Mouse (Mus musculus): Measurements from ENCODE around the gene Birc7.
A peak's percentile ranks its signal among the peaks of the same experiment; 100 is the strongest.

Gene Birc7

DNA sequence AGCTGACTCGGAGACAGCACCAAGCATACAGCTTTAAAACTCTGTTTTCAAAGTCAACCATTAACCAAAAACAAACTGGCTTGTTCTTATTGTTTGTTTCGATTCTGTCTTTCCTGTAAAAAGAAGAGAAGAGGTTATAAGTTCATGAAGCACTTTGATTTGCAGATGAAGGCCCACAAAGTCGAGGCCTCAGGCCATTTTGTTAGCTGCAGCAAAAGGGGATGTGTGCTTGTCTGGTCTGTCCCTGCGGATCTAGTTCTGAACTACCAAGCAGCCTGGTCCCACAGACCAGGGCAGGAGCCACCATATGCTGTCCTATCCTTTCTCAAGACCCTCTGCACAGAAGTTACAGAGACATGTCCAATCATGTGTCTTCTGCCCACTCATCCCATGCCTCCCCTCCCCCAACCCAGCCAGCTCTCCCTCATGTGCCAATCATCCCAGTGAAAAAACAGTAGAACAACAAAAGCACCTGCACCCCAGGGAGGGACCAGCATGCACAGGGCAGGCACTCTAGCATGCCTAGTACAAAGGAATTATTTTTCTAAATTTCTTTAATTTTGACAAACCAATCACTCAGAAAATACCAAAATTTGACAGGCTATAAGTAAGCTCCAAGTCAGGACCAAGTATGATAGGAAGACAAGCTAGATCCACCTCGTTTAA is 23.1 kb upstream of the Birc7 start:
- DNase-seq, result no peak

DNA sequence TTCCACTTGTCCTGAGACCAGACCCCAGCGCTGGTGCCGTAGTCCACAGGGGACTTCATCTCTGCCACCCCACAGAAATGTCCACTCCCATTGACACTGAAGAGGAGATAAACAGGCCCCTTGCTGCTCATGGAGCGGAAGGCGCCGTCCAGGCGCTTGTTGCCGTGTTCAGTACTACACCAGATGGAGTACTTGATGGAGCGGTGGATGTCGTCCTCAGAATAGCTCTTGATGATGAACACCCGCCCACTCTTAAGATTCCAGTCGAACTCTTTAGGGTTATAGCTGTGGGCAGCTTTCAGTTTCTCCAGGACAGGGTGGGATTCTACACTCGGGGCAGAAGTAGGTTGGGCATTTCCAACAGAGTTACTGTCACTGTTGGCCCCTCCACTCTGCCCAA is 17.9 kb upstream of the Birc7 start:
- no peak for DNase-seq

GRCm38 (mm10) chr2:180915886-180916433 is 12.9 kb upstream of the Birc7 start:
- DNase-seq, result no peak

DNA sequence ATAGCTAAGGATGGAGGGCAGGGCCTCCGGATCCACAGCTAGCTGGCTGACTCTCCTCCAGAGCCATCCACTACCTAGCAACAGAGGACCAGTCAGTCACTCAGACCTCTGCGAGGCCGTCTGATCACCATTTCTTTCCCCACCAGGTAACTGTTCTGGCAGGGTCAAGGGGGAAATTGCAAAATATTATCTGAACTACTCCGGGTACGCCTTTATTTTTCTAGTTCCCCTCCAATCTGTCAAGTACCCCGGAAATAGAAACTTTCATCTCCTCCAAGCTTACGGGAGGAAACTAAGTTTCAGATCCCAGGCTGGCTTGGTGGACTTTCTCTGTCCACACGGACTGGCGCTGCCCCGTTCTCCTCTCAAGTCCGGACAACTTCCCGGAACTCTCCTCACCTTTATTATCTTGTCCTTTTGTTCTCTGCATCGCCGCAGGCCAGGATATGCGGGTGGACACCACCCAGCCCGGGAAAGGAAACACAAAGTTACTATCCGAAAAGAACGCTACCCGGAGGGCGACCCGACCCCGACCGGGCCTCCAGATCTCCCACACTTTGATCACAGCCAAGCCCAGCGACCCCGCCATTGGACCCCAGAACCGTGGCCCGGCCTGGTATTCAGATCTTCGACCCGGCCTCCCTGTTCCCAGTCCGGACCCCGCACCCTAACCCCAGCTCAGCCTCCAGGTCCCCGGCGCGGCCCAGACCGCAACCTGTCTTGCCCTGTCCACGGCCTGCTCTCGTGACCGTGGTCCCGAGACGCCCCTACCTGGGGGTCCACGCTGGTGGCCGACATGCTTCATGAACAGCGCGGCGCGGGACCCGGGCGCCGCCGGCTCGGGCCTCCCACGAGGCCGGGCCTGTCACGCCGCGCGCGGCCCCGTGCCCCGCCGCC is 8.7 kb upstream of the Birc7 start:
- no peak for DNase-seq

GRCm38 (mm10) chr2:180920810-180921400 is 7.9 kb upstream of the Birc7 start, which contains the start of gene Ythdf1:
Gene Ythdf1, minus strand, starts transcription at chr2:180920949.
- DNase-seq, result peak; percentile 99

DNA sequence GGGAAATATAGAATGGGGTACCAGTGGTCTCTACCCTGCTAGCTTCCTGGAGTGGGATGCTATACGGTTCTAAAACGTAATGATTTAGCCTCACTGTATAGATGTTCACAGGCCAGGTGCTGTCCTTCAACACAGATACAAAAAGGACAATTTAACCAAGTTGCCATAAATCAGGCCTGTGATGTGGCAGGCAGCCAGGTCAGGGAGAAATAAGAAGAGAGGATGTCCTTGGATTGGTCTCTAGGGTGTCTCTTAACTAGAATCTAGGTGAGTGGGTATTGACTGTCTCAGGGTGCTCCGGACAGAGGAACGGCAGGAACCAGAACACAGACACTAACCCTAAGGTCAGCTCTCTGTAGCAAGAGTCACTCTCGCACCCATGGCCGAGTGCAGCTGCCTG is 6.1 kb upstream of the Birc7 start:
- no peak for DNase-seq

- peak; percentile 81 for DNase-seq
These were observed 3.6 kb upstream of the Birc7 start for GRCm38 (mm10) chr2:180925176-180925575.

- peak; percentile 16 for DNase-seq
These were observed 3.6 kb downstream of the Birc7 start for GRCm38 (mm10) chr2:180932418-180932817.

GRCm38 (mm10) chr2:180940187-180940586 is 11.4 kb downstream of the Birc7 start:
- DNase-seq, result no peak

DNA sequence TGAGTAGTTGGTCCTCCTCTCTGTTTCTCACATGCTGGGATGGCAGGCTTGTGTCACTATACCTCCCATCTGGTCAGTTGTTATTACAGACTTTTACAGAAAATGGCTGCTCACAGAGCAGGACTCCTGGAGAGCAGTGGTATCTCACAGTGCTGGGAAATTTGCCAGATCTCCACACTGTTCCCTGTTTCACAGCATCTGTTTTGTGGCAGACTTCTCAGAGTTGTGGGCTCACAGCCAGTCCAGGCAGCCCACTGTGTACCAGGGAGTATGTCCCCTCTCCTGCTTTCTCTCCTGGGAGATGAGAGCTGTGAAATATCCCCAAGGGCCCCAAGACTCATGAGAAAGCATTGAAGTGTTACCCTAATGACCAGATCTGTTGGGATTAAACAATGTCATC is 13.0 kb downstream of the Birc7 start:
- DNase-seq, result no peak

DNA sequence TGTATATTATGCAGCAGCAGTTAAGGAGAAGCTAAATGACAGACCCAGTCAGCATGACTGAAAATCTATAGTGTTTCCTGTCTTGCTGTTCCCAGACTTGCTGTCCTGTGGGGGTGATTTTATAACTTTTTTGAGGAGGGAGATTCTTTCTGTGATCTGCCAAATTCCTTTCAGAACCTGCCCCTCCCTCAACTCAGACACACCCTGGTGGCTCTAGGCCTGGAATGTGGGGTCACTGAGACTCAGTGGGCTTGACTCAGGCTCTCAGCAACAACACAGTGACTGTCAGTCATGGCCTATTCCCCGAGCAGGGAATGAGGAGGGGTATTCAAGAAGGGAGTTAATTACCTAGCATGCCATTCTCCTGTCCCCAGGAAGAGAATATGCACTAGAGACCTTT is 21.1 kb downstream of the Birc7 start:
- DNase-seq, result no peak

GRCm38 (mm10) chr2:180952731-180953171 is 23.9 kb downstream of the Birc7 start:
- DNase-seq, result peak; percentile 66

DNA sequence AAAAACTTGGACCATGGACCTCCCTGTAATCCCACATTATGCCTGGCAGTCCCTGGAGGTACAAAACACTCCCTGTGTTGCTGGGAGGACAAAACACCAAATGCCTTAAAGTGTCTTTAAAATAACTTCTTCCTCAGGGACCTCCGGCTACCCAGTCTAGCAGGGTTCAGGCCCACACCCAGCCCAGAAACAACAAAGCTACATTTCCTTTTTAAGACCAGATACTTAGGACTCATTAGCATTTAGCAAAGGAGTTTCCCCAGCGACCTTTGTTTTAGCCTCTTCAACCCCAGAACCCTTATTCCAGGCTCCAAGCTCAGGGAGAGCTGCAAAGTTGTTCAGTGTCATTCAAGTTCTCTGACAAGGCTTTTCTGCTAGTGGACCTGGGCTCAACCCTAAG is 24.8 kb downstream of the Birc7 start:
- DNase-seq, result no peak

GRCm38 (mm10) chr2:180954061-180955047 is 25.5 kb downstream of the Birc7 start, which contains the start of gene Nkain4:
Gene Nkain4, minus strand, starts transcription at chr2:180954699.
- DNase-seq, result peak; percentile 95

- no peak for DNase-seq
These were observed 30.8 kb downstream of the Birc7 start for GRCm38 (mm10) chr2:180959605-180960004.

DNA sequence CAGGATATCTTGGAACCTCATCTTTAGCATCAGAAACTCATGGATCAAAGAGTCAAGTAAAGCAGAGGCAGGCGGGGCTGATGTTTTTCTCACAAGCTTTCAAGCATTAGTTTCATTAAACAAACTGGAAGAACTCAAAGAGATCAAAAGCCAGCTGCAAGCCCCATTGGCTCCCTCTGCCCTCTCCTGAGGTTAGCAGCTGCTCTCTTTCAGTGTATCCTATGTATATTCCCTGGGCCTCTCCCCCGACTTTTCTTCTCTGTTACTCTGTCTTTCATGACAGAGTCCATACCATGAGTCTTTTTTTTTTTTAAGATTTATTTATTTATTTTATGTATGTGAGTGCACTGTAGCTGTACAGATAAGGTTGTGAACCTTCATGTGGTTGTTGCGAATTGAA is 31.4 kb downstream of the Birc7 start:
- DNase-seq, result no peak

- no peak for DNase-seq
These were observed 33.9 kb downstream of the Birc7 start for GRCm38 (mm10) chr2:180962616-180963308.

DNA sequence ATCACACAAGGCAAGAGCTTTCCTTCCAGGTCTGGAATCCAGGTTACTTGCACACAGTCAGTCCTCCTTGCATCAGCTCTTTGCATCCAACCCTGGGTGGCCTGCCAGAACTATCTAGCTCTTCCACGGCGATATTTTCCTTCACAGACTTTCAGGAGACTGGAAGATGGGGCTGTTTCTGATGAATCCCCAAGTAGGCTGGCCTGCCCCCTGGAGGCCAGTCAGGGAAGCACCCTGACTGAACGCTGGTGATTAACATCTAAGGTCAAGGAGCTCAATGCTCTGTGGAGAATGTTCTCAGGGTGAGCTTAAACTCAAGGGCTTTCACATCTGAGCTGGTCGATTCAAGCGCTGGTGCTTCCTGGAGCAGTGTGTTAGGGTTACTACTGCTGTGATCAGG is 35.1 kb downstream of the Birc7 start:
- peak; percentile 82 for DNase-seq

DNA sequence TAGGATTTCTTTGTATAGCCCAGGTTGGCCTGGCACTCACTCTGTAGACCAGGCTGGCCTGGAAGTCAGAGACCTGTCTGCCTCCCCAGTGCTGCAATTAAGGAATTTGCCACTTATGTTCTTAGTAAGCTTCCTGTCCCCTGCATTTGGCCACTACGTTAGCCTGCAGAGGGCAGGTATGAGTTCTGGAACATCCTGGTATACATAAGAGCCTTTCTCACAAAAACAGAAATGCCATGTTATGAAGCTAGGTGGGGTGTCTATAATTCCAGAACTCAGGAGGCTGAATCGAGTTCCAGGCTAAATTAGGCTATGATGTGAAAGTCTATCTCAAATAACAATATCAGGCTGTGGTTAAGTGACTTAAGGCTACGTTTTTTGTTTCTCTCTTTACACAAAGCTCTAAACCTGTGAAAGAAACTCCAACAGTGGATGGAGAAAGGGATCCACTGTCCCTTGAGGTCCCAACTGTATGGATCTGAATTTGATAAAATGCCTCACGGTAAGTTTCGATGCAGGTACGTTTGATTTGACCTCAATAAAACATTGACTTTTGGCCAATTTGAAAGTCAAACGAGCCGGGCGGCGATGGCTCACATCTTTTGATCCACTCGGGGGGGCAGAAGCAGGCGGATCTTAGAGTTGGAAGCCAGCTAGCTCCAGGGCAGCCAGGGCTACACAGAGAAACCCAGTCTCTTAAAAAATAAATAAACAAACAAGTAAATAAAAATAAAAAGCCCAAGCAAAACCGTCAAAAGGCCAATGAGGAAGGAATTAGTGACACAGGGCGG is 37.5 kb downstream of the Birc7 start:
- peak; percentile 41 for DNase-seq

DNA sequence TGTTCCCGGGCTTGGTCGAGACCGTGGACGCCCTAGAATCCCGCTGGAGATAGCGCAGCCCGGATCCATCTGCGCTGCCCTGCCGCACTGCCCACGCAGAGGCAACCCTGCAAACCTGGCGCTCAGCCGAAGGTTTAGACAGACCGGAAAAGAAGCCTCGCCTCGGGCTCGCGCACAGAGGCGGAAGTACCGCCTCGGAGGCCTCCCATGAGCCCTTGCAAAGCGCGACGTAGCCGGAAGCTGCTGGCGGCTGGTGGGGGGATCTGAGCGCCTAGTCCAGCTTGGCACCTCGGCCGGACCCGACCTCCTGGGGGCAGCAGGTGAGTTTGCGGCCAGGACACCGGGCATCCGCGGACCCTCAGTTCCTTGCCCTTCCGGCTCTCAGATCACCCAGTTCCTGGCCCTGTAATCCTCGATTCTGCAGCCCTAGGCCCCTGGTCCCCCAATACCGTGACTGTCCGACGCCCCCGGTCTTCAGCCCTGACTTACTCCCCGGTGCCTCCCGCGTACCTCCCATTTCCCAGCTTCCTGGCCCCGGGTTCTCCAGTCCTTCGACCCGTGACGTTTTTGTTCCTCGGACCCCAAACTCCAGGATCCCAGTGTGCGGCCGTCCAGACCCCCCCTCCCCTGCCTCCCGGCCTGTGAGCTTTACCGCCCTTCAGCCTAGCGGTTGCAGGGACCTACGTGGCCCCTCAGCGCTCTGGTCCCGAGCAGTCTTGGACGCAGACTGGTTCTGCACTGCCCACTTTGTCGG is 38.4 kb downstream of the Birc7 start, which contains the start of gene Arfgap1:
Arfgap1 (plus strand) TSS at position 216 of the 754 bp plus-strand sequence.
- DNase-seq, result peak; percentile 95
